ENCODE assay signal across 8 mouse cellular contexts in the genomic region with DNA sequence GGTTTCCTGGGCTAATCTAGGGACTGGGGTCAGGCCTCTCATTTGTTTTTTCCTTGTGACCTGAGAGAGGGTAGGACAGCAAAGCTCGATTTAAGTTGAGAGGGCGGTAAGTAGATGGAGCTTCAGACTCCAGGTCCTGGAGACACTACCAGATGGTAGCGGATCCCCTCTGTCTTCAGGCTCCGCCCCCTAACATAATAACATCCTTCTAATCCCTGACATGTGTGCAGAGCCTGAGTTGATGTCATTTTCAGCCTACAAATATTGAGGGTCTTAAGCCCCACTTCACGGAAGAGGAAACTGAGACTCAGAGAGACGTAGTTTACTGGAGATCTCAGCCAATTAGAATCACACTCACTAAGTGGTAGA. TPM values are rescaled to one million over a fixed set of nuclear protein-coding genes. Genes with fewer than 3 reads are reported as not detected.
DNase-seq lines count a peak whose midpoint lies in the region; ATAC-seq and TF ChIP-seq lines count a peak whose summit lies in the region.

No protein-coding gene starts in this region.

- in situ Hi-C loops in Patski (cut with MboI; ENCODE audit: low pct_unique_long_range_greater_than_20kb): loop anchor here (25.0 kb wide), 1 partner anchor 295 kb away; no protein-coding TSS in a partner anchor

- H3K9me3 ChIP-seq in heart, embryonic 15.5 days (replicated peaks): no peaks in the 10 kb centered on the region
- no peaks in the 10 kb centered on the region for H3K9me3 ChIP-seq in hindbrain, embryonic 10.5 days
- no peaks in the 10 kb centered on the region for H3K9me3 ChIP-seq in midbrain, embryonic 10.5 days (replicated peaks)

- peak overlapping the region; percentile 83 for H3K4me2 ChIP-seq in heart, embryonic 15.5 days

- H3K9ac ChIP-seq in heart, embryonic 15.5 days: peak overlapping the region; percentile 89

- no peak for DNase-seq in heart, postnatal 36 days
- no peak for DNase-seq in Patski (ENCODE audit: low read depth, low spot score)
- no peak for DNase-seq in hindbrain, embryonic 10.5 days (ENCODE audit: low spot score)
- DNase-seq in midbrain, embryonic 10.5 days (ENCODE audit: low spot score): no peak
- DNase-seq in testis, postnatal 14 days (ENCODE audit: low spot score): no peak
- DNase-seq in gastrocnemius, postnatal 25 days: no peak
- no peak for DNase-seq in cerebellum, postnatal 36 days

- intact Hi-C loops in heart, postnatal 36 days (cut with DNase I): loop anchor here (2.0 kb wide), 1 partner anchor 146 kb away; a partner anchor contains a TSS

- H3K4me3 ChIP-seq in heart, embryonic 15.5 days: peak overlapping the region; percentile 75
- peak overlapping the region; percentile 88 for H3K4me3 ChIP-seq in hindbrain, embryonic 10.5 days
- peak overlapping the region; percentile 85 for H3K4me3 ChIP-seq in midbrain, embryonic 10.5 days

- no peak for TF ChIP-seq CTCF in Patski (IDR thresholded peaks at IDR 0.05)

- H3K4me1 ChIP-seq in heart, embryonic 15.5 days (replicated peaks): peaks cover 47% of the 10 kb centered on the region
- peaks cover 53% of the 10 kb centered on the region for H3K4me1 ChIP-seq in hindbrain, embryonic 10.5 days (replicated peaks)
- H3K4me1 ChIP-seq in midbrain, embryonic 10.5 days: peaks cover 53% of the 10 kb centered on the region

- H3K36me3 ChIP-seq in heart, embryonic 15.5 days: peaks cover 23% of the 10 kb centered on the region
- peaks cover 23% of the 10 kb centered on the region for H3K36me3 ChIP-seq in hindbrain, embryonic 10.5 days
- peaks cover 23% of the 10 kb centered on the region for H3K36me3 ChIP-seq in midbrain, embryonic 10.5 days

- 16% methylated on average over 6 of the region's 6 CpGs for WGBS in heart, embryonic 15.5 days
- 25% methylated on average over 6 of the region's 6 CpGs for WGBS in hindbrain, embryonic 10.5 days
- WGBS in midbrain, embryonic 10.5 days: 25% methylated on average over 6 of the region's 6 CpGs

- CTCF ChIA-PET in Patski (lab: Charles Lee): interaction anchor here (1.4 to 1.8 kb wide), 2 partner anchors 15 to 71 kb away, joined by 3 to 5 read pairs; no protein-coding TSS in a partner anchor

- POLR2A ChIA-PET in Patski (lab: Charles Lee): interaction anchor here (0.7 to 2.8 kb wide), 4 partner anchors 9 to 435 kb away, joined by 3 to 9 read pairs (median 6); a partner anchor contains a TSS

- peak overlapping the region; percentile 98 for H3K27ac ChIP-seq in heart, embryonic 15.5 days
- peak overlapping the region; percentile 99 for H3K27ac ChIP-seq in hindbrain, embryonic 10.5 days
- peak overlapping the region; percentile 98 for H3K27ac ChIP-seq in midbrain, embryonic 10.5 days (replicated peaks)

- H3K27me3 ChIP-seq in heart, embryonic 15.5 days: peaks cover 5% of the 10 kb centered on the region; the same call in 1 of the 2 replicates
- H3K27me3 ChIP-seq in Patski: no peaks in the 10 kb centered on the region
- peaks cover 48% of the 10 kb centered on the region for H3K27me3 ChIP-seq in hindbrain, embryonic 10.5 days (ENCODE audit: insufficient read depth, poor library complexity, severe bottlenecking)
- peaks cover 48% of the 10 kb centered on the region for H3K27me3 ChIP-seq in midbrain, embryonic 10.5 days (ENCODE audit: low read depth, poor library complexity, severe bottlenecking)

- ATAC-seq in heart, embryonic 15.5 days (replicated peaks; ENCODE audit: insufficient number of reproducible peaks, insufficient read depth, low FRiP score, low read depth): peak; percentile 11
- peak; percentile 44 for ATAC-seq in Patski

RNA-seq across cellular contexts. Expression of a gene that starts 1.5 kb away (rescaled TPM):
- 103 and 116 TPM in 2 replicates for polyA plus RNA-seq in heart, embryonic 15.5 days (2015; fragmentation: Nextera tagmentation; extraction: Ambion mirVana)
- total RNA-seq in heart, postnatal 36 days (2021): 100 to 1,000 TPM; 468 to 507 TPM
- polyA plus RNA-seq in Patski (2021): 140 TPM
- polyA plus RNA-seq in hindbrain, embryonic 10.5 days (2016; fragmentation: Nextera tagmentation; extraction: Ambion mirVana): 56.9 and 104 TPM in 2 replicates
- 43.6 and 75.1 TPM in 2 replicates for polyA plus RNA-seq in midbrain, embryonic 10.5 days (2016; fragmentation: Nextera tagmentation; extraction: Ambion mirVana)
- 100 to 1,000 TPM; 406 to 449 TPM for total RNA-seq in gastrocnemius, postnatal 25 days (2021)

RNA-seq across cellular contexts. Expression of a gene that starts 25.1 kb away (rescaled TPM):
- polyA plus RNA-seq in heart, embryonic 15.5 days (2015; fragmentation: Nextera tagmentation; extraction: Ambion mirVana): 45.4 and 53.5 TPM in 2 replicates
- total RNA-seq in heart, postnatal 36 days (2021): 10 to 100 TPM; 26.8 to 28.7 TPM
- 50.3 TPM for polyA plus RNA-seq in Patski (2021)
- polyA plus RNA-seq in hindbrain, embryonic 10.5 days (2016; fragmentation: Nextera tagmentation; extraction: Ambion mirVana): 52.4 and 57.1 TPM in 2 replicates
- 57.1 and 58.5 TPM in 2 replicates for polyA plus RNA-seq in midbrain, embryonic 10.5 days (2016; fragmentation: Nextera tagmentation; extraction: Ambion mirVana)
- 10 to 100 TPM; 19.7 to 24.9 TPM for total RNA-seq in gastrocnemius, postnatal 25 days (2021)
